Mouse (Mus musculus) embryonic fibroblast, embryonic 13.5 days (primary cell): ENCODE data around the gene Olfr1348.

Experiments used
- CTCF ChIP-seq: IDR thresholded peaks from 2 replicates; pipeline ENCODE4 v1.5.1; 2011; ENCODE audit warnings: mild to moderate bottlenecking, control low read depth, low read length, moderate library complexity, borderline replicate concordance; ENCODE audit not compliant: insufficient read depth
- POLR2A ChIP-seq: IDR thresholded peaks from 2 replicates; pipeline ENCODE4 v1.6.1; 2011; ENCODE audit warnings: low read depth, mild to moderate bottlenecking, control low read depth, low read length, moderate library complexity

GRCm38 (mm10) chr7:6455868-6456267 is 52.7 kb downstream of the Olfr1348 start, which contains the start of gene Olfr1336:
- TF ChIP-seq CTCF (no peak), POLR2A (no peak)
